Mouse (Mus musculus) layer of hippocampus, adult 9-11 months (tissue): Measurements from ENCODE around the gene Sgsm3.
A peak's percentile ranks its signal among the peaks of the same experiment; 100 is the strongest.

Source experiments
- DNase-seq: peaks from one replicate; pipeline ENCODE4 v3.0.0; 2022

The Sgsm3 gene

GRCm38 (mm10) chr15:81027378-81028173, 50.0 kb downstream of the Sgsm3 start:
- DNase-seq, result peak; percentile 70

- no peak for DNase-seq
These were observed 53.4 kb downstream of the Sgsm3 start for GRCm38 (mm10) chr15:81030891-81031425.

GRCm38 (mm10) chr15:81031611-81032010, 54.0 kb downstream of the Sgsm3 start:
- DNase-seq, result no peak

- DNase-seq, result no peak
These were observed 55.5 kb downstream of the Sgsm3 start for GRCm38 (mm10) chr15:81032941-81033629.

GRCm38 (mm10) chr15:81034119-81034518, 56.6 kb downstream of the Sgsm3 start:
- DNase-seq, result no peak

GRCm38 (mm10) chr15:81035417-81036162, 58.0 kb downstream of the Sgsm3 start:
- no peak for DNase-seq

GRCm38 (mm10) chr15:81038419-81038818, 60.9 kb downstream of the Sgsm3 start:
- DNase-seq, result no peak

- DNase-seq, result no peak
These were observed 64.2 kb downstream of the Sgsm3 start for GRCm38 (mm10) chr15:81041767-81042166.

GRCm38 (mm10) chr15:81042276-81042931, 64.8 kb downstream of the Sgsm3 start:
- no peak for DNase-seq

- DNase-seq, result no peak
These were observed 66.9 kb downstream of the Sgsm3 start for GRCm38 (mm10) chr15:81044446-81044845.

GRCm38 (mm10) chr15:81045336-81045735, 67.8 kb downstream of the Sgsm3 start:
- no peak for DNase-seq

GRCm38 (mm10) chr15:81046061-81046460, 68.5 kb downstream of the Sgsm3 start:
- no peak for DNase-seq

GRCm38 (mm10) chr15:81047497-81047896, 69.9 kb downstream of the Sgsm3 start:
- no peak for DNase-seq

- DNase-seq, result no peak
These were observed 72.0 kb downstream of the Sgsm3 start for GRCm38 (mm10) chr15:81049401-81050053.

GRCm38 (mm10) chr15:81050488-81050887, 72.9 kb downstream of the Sgsm3 start:
- no peak for DNase-seq

GRCm38 (mm10) chr15:81052491-81052890, 74.9 kb downstream of the Sgsm3 start:
- no peak for DNase-seq

- no peak for DNase-seq
These were observed 77.9 kb downstream of the Sgsm3 start for GRCm38 (mm10) chr15:81055488-81055887.

GRCm38 (mm10) chr15:81057736-81058135, 80.2 kb downstream of the Sgsm3 start:
- no peak for DNase-seq

GRCm38 (mm10) chr15:81060975-81061374, 83.4 kb downstream of the Sgsm3 start:
- no peak for DNase-seq
